Mouse (Mus musculus) hindbrain, embryonic 12.5 days (tissue): ENCODE results near the gene Rnf157. TPM values are rescaled to one million over a fixed set of nuclear protein-coding genes. Genes with fewer than 3 reads are reported as not detected.
"Not testable (repeated sequence)": the region's sequence is repeated elsewhere in the genome, so short reads cannot be mapped to it uniquely, and the experiment has no call there.

Source experiments
- ATAC-seq: fragments of 200-750 bp; cut with Nextera tagmentation; 2 replicates; pipeline ENCODE4 v1.8.0; 2017; ENCODE audit warnings: moderate TSS enrichment; ENCODE audit not compliant: low FRiP score
- H3K27ac ChIP-seq: fragments of 300-500 bp; sonication (generic); 2 replicates; pipeline ENCODE4 v1.5.1; 2016; ENCODE audit warnings: mild to moderate bottlenecking
- H3K27me3 ChIP-seq: fragments of 300-500 bp; sonication (generic); 2 replicates; pipeline ENCODE4 v1.6.1; 2016; ENCODE audit warnings: mild to moderate bottlenecking
- H3K36me3 ChIP-seq: fragments of 300-500 bp; sonication (generic); 2 replicates; pipeline ENCODE4 v1.6.1; 2016; ENCODE audit warnings: mild to moderate bottlenecking
- H3K4me1 ChIP-seq: fragments of 300-500 bp; sonication (generic); 2 replicates; pipeline ENCODE4 v1.6.1; 2016
- H3K4me2 ChIP-seq: fragments of 300-500 bp; sonication (generic); replicated peaks from 2 replicates; pipeline ENCODE4 v1.6.1; 2016; ENCODE audit warnings: mild to moderate bottlenecking
- H3K4me3 ChIP-seq: fragments of 300-500 bp; sonication (generic); 2 replicates; pipeline ENCODE4 v1.5.1; 2016; ENCODE audit warnings: mild to moderate bottlenecking
- H3K9ac ChIP-seq: fragments of 300-500 bp; sonication (generic); 2 replicates; pipeline ENCODE4 v1.6.1; 2016; ENCODE audit warnings: mild to moderate bottlenecking, moderate library complexity
- H3K9me3 ChIP-seq: fragments of 300-500 bp; sonication (generic); replicated peaks from 2 replicates; pipeline ENCODE4 v1.6.1; 2016; ENCODE audit warnings: mild to moderate bottlenecking
- WGBS: fragments of 180-500 bp; shearing (Covaris S2); methylation state at CpG from one replicate; pipeline ENCODE4 v1.1.7; 2016; 5-methylcytosine and 5-hydroxymethylcytosine counted together
- polyA plus RNA-seq: library from polyadenylated mRNA; unstranded; fragments of >200 nt; fragmentation: Nextera tagmentation; extraction: Ambion mirVana; gene quantifications from 2 replicates; pipeline ENCODE4 v1.2.1, GENCODE M21; 2016

Rnf157 gene
- polyA plus RNA-seq, 1 experiment from 2014 or later = 44.8 TPM

- Histone ChIP-seq H3K9me3 (no peaks in the 10 kb centered on the region), H3K27me3 (no peaks in the 10 kb centered on the region), H3K27ac (no peak overlapping the region), H3K36me3 (peaks cover 25% of the 10 kb centered on the region; the same call in 1 of the 2 replicates), H3K4me2 (no peak overlapping the region), H3K9ac (no peak overlapping the region), H3K4me3 (no peak overlapping the region), H3K4me1 (peaks cover 27% of the 10 kb centered on the region)
- ATAC-seq = no peak
- 81% methylated on average over 11 of the region's 11 CpGs for WGBS
Observed at GRCm38 (mm10) chr11:116384171-116384570, 28.7 kb downstream of the Rnf157 start.

GRCm38 (mm10) chr11:116383070-116383469, 29.8 kb downstream of the Rnf157 start:
- not testable (repeated sequence) for H3K4me3 ChIP-seq, H3K27ac ChIP-seq, H3K9me3 ChIP-seq, H3K4me2 ChIP-seq, ATAC-seq, H3K9ac ChIP-seq, H3K27me3 ChIP-seq
- WGBS = 88% methylated on average over 5 of the region's 5 CpGs
- peaks cover 27% of the 10 kb centered on the region for H3K4me1 ChIP-seq
- peaks cover 21% of the 10 kb centered on the region; the same call in 1 of the 2 replicates for H3K36me3 ChIP-seq

- WGBS = 85% methylated on average over 7 of the region's 7 CpGs
- Histone ChIP-seq H3K27ac (no peak overlapping the region), H3K4me3 (no peak overlapping the region), H3K27me3 (no peaks in the 10 kb centered on the region), H3K4me1 (peaks cover 5% of the 10 kb centered on the region; the same call in 1 of the 2 replicates), H3K36me3 (peaks cover 21% of the 10 kb centered on the region; the same call in 1 of the 2 replicates), H3K9ac (no peak overlapping the region), H3K4me2 (no peak overlapping the region), H3K9me3 (no peaks in the 10 kb centered on the region)
- no peak for ATAC-seq
Observed at GRCm38 (mm10) chr11:116380767-116381166, 32.1 kb downstream of the Rnf157 start.

DNA sequence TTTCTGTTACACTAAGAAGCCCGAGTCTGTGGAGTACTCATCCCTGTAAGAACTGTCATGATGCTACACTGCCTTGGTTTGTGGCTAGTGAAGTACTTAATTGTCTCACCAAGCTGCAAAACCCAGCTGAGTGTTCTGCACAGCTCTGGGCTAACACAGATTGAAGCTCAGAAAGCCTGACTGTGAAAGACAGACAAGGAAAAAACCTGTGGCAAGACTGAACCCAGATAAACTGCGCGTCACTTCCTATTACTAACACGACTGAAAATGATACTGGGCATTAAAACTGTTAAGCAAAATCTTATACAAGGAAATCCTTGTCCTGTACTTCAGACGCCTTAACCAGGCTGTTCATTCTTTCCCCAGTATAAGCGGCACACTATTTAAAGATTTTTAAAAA, 33.3 kb downstream of the Rnf157 start:
- no peak for ATAC-seq
- Histone ChIP-seq H3K9me3 (no peaks in the 10 kb centered on the region), H3K4me1 (peaks cover 5% of the 10 kb centered on the region; the same call in 1 of the 2 replicates), H3K4me3 (no peak overlapping the region), H3K36me3 (peaks cover 21% of the 10 kb centered on the region; the same call in 1 of the 2 replicates), H3K27ac (no peak overlapping the region), H3K4me2 (no peak overlapping the region), H3K27me3 (no peaks in the 10 kb centered on the region), H3K9ac (no peak overlapping the region)
- 90% methylated on average over 6 of the region's 6 CpGs for WGBS

DNA sequence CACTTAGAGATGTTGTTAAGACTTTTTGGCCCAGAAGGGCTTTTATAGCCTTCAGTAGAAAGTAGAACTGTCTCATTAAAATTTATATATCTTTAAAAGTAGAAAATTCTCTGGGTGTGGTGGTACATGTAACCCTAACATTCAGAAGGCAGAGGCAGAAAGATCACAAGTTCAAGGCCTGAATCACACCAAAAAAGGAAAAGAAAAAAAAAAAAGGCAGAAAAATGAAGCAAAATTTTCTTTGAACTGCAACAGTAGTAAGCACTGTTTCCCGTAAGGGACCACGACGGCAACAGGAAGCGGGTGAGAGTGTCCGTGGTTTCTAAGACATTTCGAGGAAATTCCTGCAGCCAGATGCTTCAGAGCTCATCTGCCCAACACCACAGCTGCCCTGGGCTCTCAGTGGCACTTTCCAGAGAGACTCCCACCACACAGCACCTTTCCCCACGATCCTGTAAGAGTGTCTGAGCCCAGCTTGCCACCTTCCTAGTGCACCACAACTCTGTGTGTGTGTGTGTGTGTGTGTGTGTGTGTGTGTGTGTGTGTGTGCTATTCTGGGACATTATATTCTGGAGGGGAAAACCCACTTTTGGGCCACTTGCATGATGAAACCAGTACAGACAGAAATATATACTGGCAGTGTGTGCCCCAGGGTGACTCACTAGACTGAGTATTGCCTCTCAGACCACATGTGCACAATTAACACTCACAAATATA, 35.7 kb downstream of the Rnf157 start:
- no peaks in the 10 kb centered on the region for H3K27me3 ChIP-seq
- ATAC-seq = no peak
- no peak overlapping the region for H3K4me2 ChIP-seq
- peaks cover 15% of the 10 kb centered on the region; the same call in 1 of the 2 replicates for H3K36me3 ChIP-seq
- H3K27ac ChIP-seq = no peak overlapping the region
- no peaks in the 10 kb centered on the region for H3K9me3 ChIP-seq
- WGBS = 72% methylated on average over 7 of the region's 7 CpGs
- H3K4me3 ChIP-seq = no peak overlapping the region
- H3K9ac ChIP-seq = no peak overlapping the region
- H3K4me1 ChIP-seq = no peaks in the 10 kb centered on the region

DNA sequence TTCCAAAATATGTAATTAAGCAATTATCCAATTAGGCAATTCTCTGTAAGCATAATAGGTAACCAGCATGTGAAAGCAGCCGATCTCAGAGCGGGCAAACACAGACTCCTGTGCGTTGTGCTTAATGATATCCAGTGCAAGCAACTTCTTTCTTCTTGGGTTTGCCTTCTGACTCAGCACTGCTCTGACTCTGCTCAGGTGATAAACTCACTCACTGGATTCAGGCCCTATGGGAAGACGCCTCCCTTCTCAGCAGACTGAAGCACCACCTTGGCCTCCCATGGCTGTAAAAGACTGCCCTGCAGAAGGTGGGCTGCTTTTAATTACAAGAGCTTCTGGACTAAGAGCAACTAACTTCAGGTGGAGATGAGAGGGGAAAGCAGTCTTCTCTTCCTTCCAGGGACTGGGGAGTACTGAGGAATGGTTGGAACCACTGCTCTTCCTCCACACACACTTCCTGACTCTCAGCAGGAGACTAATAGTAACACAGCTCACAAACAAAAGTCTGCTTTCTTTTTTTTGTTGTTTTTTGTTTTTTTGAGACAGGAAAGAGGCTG, 40.9 kb downstream of the Rnf157 start:
- no peaks in the 10 kb centered on the region for H3K4me1 ChIP-seq
- no peak for ATAC-seq
- no peak overlapping the region for H3K27ac ChIP-seq
- 86% methylated on average over 4 of the region's 4 CpGs for WGBS
- no peak overlapping the region for H3K4me2 ChIP-seq
- H3K27me3 ChIP-seq = no peaks in the 10 kb centered on the region
- no peak overlapping the region for H3K9ac ChIP-seq
- no peak overlapping the region for H3K4me3 ChIP-seq
- no peaks in the 10 kb centered on the region for H3K36me3 ChIP-seq
- no peaks in the 10 kb centered on the region for H3K9me3 ChIP-seq

- WGBS = 70% methylated on average over 5 of the region's 5 CpGs
- H3K4me3 ChIP-seq = no peak overlapping the region
- no peaks in the 10 kb centered on the region for H3K36me3 ChIP-seq
- H3K4me2 ChIP-seq = no peak overlapping the region
- 0 out of 2 replicates have a peak, but pooled peaks cover 2% of the 10 kb centered on the region for H3K4me1 ChIP-seq
- H3K27ac ChIP-seq = no peak overlapping the region
- no peak for ATAC-seq
- H3K27me3 ChIP-seq = no peaks in the 10 kb centered on the region
- no peak overlapping the region for H3K9ac ChIP-seq
- H3K9me3 ChIP-seq = no peaks in the 10 kb centered on the region
Observed at GRCm38 (mm10) chr11:116369633-116370032, 43.2 kb downstream of the Rnf157 start.

DNA sequence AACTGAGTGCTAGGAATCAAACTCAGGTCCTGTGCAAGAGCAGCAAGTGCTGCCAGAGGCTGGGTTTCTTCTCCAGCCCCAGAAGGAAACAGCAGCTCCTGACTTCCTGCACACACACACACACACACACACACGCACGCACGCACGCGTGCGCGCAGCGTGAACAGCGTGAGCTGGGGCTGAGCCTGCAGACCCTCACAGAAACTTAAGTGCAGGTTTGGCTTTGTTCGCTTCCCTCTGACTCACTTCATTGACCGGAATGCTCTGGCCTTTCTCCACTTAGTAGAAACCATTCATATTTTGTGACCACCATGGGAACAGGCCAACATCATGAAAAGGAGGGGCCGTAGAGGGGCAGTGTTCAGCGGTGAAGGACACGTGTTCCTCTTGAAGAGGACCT, 43.8 kb downstream of the Rnf157 start:
- no peak overlapping the region for H3K4me2 ChIP-seq
- no peaks in the 10 kb centered on the region for H3K36me3 ChIP-seq
- no peaks in the 10 kb centered on the region for H3K27me3 ChIP-seq
- no peak overlapping the region for H3K27ac ChIP-seq
- H3K9ac ChIP-seq = no peak overlapping the region
- no peak for ATAC-seq
- H3K4me3 ChIP-seq = no peak overlapping the region
- 0 out of 2 replicates have a peak, but pooled peaks cover 2% of the 10 kb centered on the region for H3K4me1 ChIP-seq
- no peaks in the 10 kb centered on the region for H3K9me3 ChIP-seq
- WGBS = 93% methylated on average over 14 of the region's 14 CpGs

- Histone ChIP-seq H3K27me3 (no peaks in the 10 kb centered on the region), H3K4me1 (0 out of 2 replicates have a peak, but pooled peaks cover 2% of the 10 kb centered on the region), H3K36me3 (no peaks in the 10 kb centered on the region), H3K4me3 (no peak overlapping the region), H3K9me3 (no peaks in the 10 kb centered on the region), H3K9ac (no peak overlapping the region), H3K27ac (no peak overlapping the region), H3K4me2 (no peak overlapping the region)
- WGBS = 20% methylated on average over 9 of the region's 9 CpGs
- ATAC-seq = no peak
Observed at GRCm38 (mm10) chr11:116368116-116368515, 44.7 kb downstream of the Rnf157 start.

GRCm38 (mm10) chr11:116366647-116367046, 46.2 kb downstream of the Rnf157 start:
- 0 out of 2 replicates have a peak, but pooled peaks cover 2% of the 10 kb centered on the region for H3K4me1 ChIP-seq
- no peak overlapping the region for H3K9ac ChIP-seq
- no peaks in the 10 kb centered on the region for H3K27me3 ChIP-seq
- no peak for ATAC-seq
- H3K27ac ChIP-seq = no peak overlapping the region
- H3K4me3 ChIP-seq = no peak overlapping the region
- 82% methylated on average over 1 of the region's 1 CpGs for WGBS
- no peak overlapping the region for H3K4me2 ChIP-seq
- H3K36me3 ChIP-seq = no peaks in the 10 kb centered on the region
- no peaks in the 10 kb centered on the region for H3K9me3 ChIP-seq

GRCm38 (mm10) chr11:116366124-116366523, 46.7 kb downstream of the Rnf157 start:
- no peak overlapping the region for H3K4me3 ChIP-seq
- no peak overlapping the region for H3K4me2 ChIP-seq
- 89% methylated on average over 2 of the region's 2 CpGs for WGBS
- H3K27ac ChIP-seq = no peak overlapping the region
- H3K27me3 ChIP-seq = no peaks in the 10 kb centered on the region
- H3K36me3 ChIP-seq = no peaks in the 10 kb centered on the region
- H3K9me3 ChIP-seq = no peaks in the 10 kb centered on the region
- no peak overlapping the region for H3K9ac ChIP-seq
- ATAC-seq = no peak
- H3K4me1 ChIP-seq = 0 out of 2 replicates have a peak, but pooled peaks cover 2% of the 10 kb centered on the region

DNA sequence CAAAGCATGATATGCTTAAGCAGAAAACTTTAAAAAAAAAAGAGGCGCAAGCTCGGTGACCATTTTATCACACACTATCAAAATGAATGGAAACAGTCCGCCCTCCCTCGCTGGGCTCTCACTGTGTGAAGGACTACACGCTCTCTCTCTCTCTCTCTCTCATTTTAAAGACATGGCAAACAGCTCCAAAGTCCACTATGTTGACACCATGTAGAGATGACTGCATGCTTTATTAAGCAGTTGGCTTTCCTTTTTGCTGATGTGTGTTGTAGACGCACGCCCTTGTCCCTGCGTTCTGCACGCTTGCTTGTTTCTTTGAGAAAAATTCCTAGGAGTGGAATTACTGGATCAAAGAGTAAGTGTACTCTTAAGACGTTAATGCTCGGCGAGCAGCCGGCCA, 47.4 kb downstream of the Rnf157 start:
- Histone ChIP-seq H3K27me3 (no peaks in the 10 kb centered on the region), H3K27ac (no peak overlapping the region), H3K9ac (no peak overlapping the region), H3K4me2 (no peak overlapping the region), H3K4me1 (0 out of 2 replicates have a peak, but pooled peaks cover 2% of the 10 kb centered on the region), H3K9me3 (no peaks in the 10 kb centered on the region), H3K4me3 (no peak overlapping the region), H3K36me3 (no peaks in the 10 kb centered on the region)
- no peak for ATAC-seq
- 75% methylated on average over 13 of the region's 13 CpGs for WGBS

- no peaks in the 10 kb centered on the region for H3K27me3 ChIP-seq
- peaks cover 22% of the 10 kb centered on the region for H3K36me3 ChIP-seq
- H3K9ac ChIP-seq = no peak overlapping the region
- no peak overlapping the region for H3K4me2 ChIP-seq
- 66% methylated on average over 11 of the region's 11 CpGs for WGBS
- ATAC-seq = no peak
- no peak overlapping the region for H3K4me3 ChIP-seq
- H3K4me1 ChIP-seq = peaks cover 10% of the 10 kb centered on the region
- H3K27ac ChIP-seq = no peak overlapping the region
- H3K9me3 ChIP-seq = no peaks in the 10 kb centered on the region
Observed at GRCm38 (mm10) chr11:116362015-116362414, 50.8 kb downstream of the Rnf157 start.
